Mouse (Mus musculus): Measurements from ENCODE around the gene Cldn5.
A peak's percentile ranks its signal among the peaks of the same experiment; 100 is the strongest.

The Cldn5 gene

GRCm38 (mm10) chr16:18796645-18797044, 20.0 kb downstream of the Cldn5 start:
- no peaks in the 10 kb centered on the region for H3K9me3 ChIP-seq (ENCODE audit: low read length)
- peaks cover 99% of the 10 kb centered on the region for H3K36me3 ChIP-seq (ENCODE audit: insufficient read depth, low read length)
- H3K4me3 ChIP-seq (replicated peaks; ENCODE audit: low read length), result no peak overlapping the region
- TF ChIP-seq CTCF (conservative IDR thresholded peaks at IDR 0.05; ENCODE audit: low read length), result no peak
- no peak for TF ChIP-seq POU5F1 (IDR thresholded peaks at IDR 0.05; ENCODE audit: borderline replicate concordance, low read length)
- no peak for TF ChIP-seq NANOG (IDR thresholded peaks at IDR 0.05; ENCODE audit: borderline replicate concordance, low read length)
- H3K27me3 ChIP-seq (ENCODE audit: insufficient read depth, low read length), result no peaks in the 10 kb centered on the region
- H3K4me1 ChIP-seq (replicated peaks; ENCODE audit: low read depth, low read length), result peaks cover 11% of the 10 kb centered on the region

GRCm38 (mm10) chr16:18798151-18798550, 21.5 kb downstream of the Cldn5 start:
- H3K4me1 ChIP-seq (replicated peaks; ENCODE audit: low read depth, low read length), result peaks cover 11% of the 10 kb centered on the region
- no peak overlapping the region for H3K4me3 ChIP-seq (replicated peaks; ENCODE audit: low read length)
- no peaks in the 10 kb centered on the region for H3K9me3 ChIP-seq (ENCODE audit: low read length)
- H3K27me3 ChIP-seq (ENCODE audit: insufficient read depth, low read length), result no peaks in the 10 kb centered on the region
- TF ChIP-seq NANOG (IDR thresholded peaks at IDR 0.05; ENCODE audit: borderline replicate concordance, low read length) (no peak), CTCF (conservative IDR thresholded peaks at IDR 0.05; ENCODE audit: low read length) (no peak), POU5F1 (IDR thresholded peaks at IDR 0.05; ENCODE audit: borderline replicate concordance, low read length) (no peak)
- H3K36me3 ChIP-seq (ENCODE audit: insufficient read depth, low read length), result peaks cover 94% of the 10 kb centered on the region

GRCm38 (mm10) chr16:18798841-18799240, 22.2 kb downstream of the Cldn5 start:
- TF ChIP-seq CTCF (conservative IDR thresholded peaks at IDR 0.05; ENCODE audit: low read length) (peak; percentile 67), POU5F1 (IDR thresholded peaks at IDR 0.05; ENCODE audit: borderline replicate concordance, low read length) (no peak)
- Histone ChIP-seq H3K4me3 (replicated peaks; ENCODE audit: low read length) (no peak overlapping the region), H3K27me3 (ENCODE audit: insufficient read depth, low read length) (no peaks in the 10 kb centered on the region), H3K36me3 (ENCODE audit: insufficient read depth, low read length) (peaks cover 91% of the 10 kb centered on the region), H3K9me3 (ENCODE audit: low read length) (no peaks in the 10 kb centered on the region), H3K4me1 (replicated peaks; ENCODE audit: low read depth, low read length) (peaks cover 14% of the 10 kb centered on the region)

- TF ChIP-seq NANOG (IDR thresholded peaks at IDR 0.05; ENCODE audit: borderline replicate concordance, low read length) (no peak), POU5F1 (IDR thresholded peaks at IDR 0.05; ENCODE audit: borderline replicate concordance, low read length) (no peak), CTCF (conservative IDR thresholded peaks at IDR 0.05; ENCODE audit: low read length) (no peak)
- Histone ChIP-seq H3K4me1 (replicated peaks; ENCODE audit: low read depth, low read length) (peaks cover 22% of the 10 kb centered on the region), H3K36me3 (ENCODE audit: insufficient read depth, low read length) (peaks cover 84% of the 10 kb centered on the region)
Measured at GRCm38 (mm10) chr16:18805746-18806145, 29.1 kb downstream of the Cldn5 start.

GRCm38 (mm10) chr16:18809001-18809400, 32.4 kb downstream of the Cldn5 start:
- Histone ChIP-seq H3K4me3 (replicated peaks; ENCODE audit: low read length) (no peak overlapping the region), H3K27me3 (ENCODE audit: insufficient read depth, low read length) (no peaks in the 10 kb centered on the region), H3K36me3 (ENCODE audit: insufficient read depth, low read length) (peaks cover 60% of the 10 kb centered on the region), H3K4me1 (replicated peaks; ENCODE audit: low read depth, low read length) (peaks cover 29% of the 10 kb centered on the region), H3K9me3 (ENCODE audit: low read length) (no peaks in the 10 kb centered on the region)
- no peak for TF ChIP-seq POU5F1 (IDR thresholded peaks at IDR 0.05; ENCODE audit: borderline replicate concordance, low read length)

More at GRCm38 (mm10) chr16:18805746-18806145, 29.1 kb downstream of the Cldn5 start:
- H3K4me3 ChIP-seq (replicated peaks; ENCODE audit: low read length), result no peak overlapping the region
- no peaks in the 10 kb centered on the region for H3K9me3 ChIP-seq (ENCODE audit: low read length)
- H3K27me3 ChIP-seq (ENCODE audit: insufficient read depth, low read length), result no peaks in the 10 kb centered on the region

GRCm38 (mm10) chr16:18811032-18811431, 34.4 kb downstream of the Cldn5 start:
- H3K9me3 ChIP-seq (ENCODE audit: low read length), result no peaks in the 10 kb centered on the region
- H3K4me3 ChIP-seq (replicated peaks; ENCODE audit: low read length), result peak overlapping the region; percentile 95
- peaks cover 63% of the 10 kb centered on the region for H3K36me3 ChIP-seq (ENCODE audit: insufficient read depth, low read length)
- TF ChIP-seq POU5F1 (IDR thresholded peaks at IDR 0.05; ENCODE audit: borderline replicate concordance, low read length), result no peak
- H3K27me3 ChIP-seq (ENCODE audit: insufficient read depth, low read length), result no peaks in the 10 kb centered on the region
- H3K4me1 ChIP-seq (replicated peaks; ENCODE audit: low read depth, low read length), result peaks cover 25% of the 10 kb centered on the region

GRCm38 (mm10) chr16:18811468-18812384, 35.1 kb downstream of the Cldn5 start, which contains the start of the genes Ufd1 and Cdc45:
Gene Ufd1, plus strand, starts transcription at chr16:18811779.
Gene Cdc45, minus strand, starts transcription at chr16:18811987.
- H3K36me3 ChIP-seq (ENCODE audit: insufficient read depth, low read length), result peaks cover 63% of the 10 kb centered on the region
- H3K4me1 ChIP-seq (replicated peaks; ENCODE audit: low read depth, low read length), result peaks cover 25% of the 10 kb centered on the region
- H3K27me3 ChIP-seq (ENCODE audit: insufficient read depth, low read length), result no peaks in the 10 kb centered on the region
- H3K9me3 ChIP-seq (ENCODE audit: low read length), result no peaks in the 10 kb centered on the region
- TF ChIP-seq CTCF (conservative IDR thresholded peaks at IDR 0.05; ENCODE audit: low read length) (no peak), POU5F1 (IDR thresholded peaks at IDR 0.05; ENCODE audit: borderline replicate concordance, low read length) (no peak), NANOG (IDR thresholded peaks at IDR 0.05; ENCODE audit: borderline replicate concordance, low read length) (peak; percentile 3; the same call in 1 of the 2 replicates)
- peak within 1 kb of the TSS; percentile 95 for H3K4me3 ChIP-seq (replicated peaks; ENCODE audit: low read length)

- Histone ChIP-seq H3K4me3 (replicated peaks; ENCODE audit: low read length) (peak overlapping the region; percentile 95), H3K27me3 (ENCODE audit: insufficient read depth, low read length) (no peaks in the 10 kb centered on the region), H3K36me3 (ENCODE audit: insufficient read depth, low read length) (peaks cover 63% of the 10 kb centered on the region), H3K9me3 (ENCODE audit: low read length) (no peaks in the 10 kb centered on the region), H3K4me1 (replicated peaks; ENCODE audit: low read depth, low read length) (peaks cover 25% of the 10 kb centered on the region)
- TF ChIP-seq NANOG (IDR thresholded peaks at IDR 0.05; ENCODE audit: borderline replicate concordance, low read length) (no peak), CTCF (conservative IDR thresholded peaks at IDR 0.05; ENCODE audit: low read length) (no peak), POU5F1 (IDR thresholded peaks at IDR 0.05; ENCODE audit: borderline replicate concordance, low read length) (no peak)
Measured at GRCm38 (mm10) chr16:18812385-18812910, 35.8 kb downstream of the Cldn5 start.
